Mouse (Mus musculus): ENCODE results near the gene Cd274. TPM values are rescaled to one million over a fixed set of nuclear protein-coding genes. Genes with fewer than 3 reads are reported as not detected.

Gene Cd274
- polyA plus RNA-seq, 1 experiment from 2014 or later, result 0.43 TPM

DNA sequence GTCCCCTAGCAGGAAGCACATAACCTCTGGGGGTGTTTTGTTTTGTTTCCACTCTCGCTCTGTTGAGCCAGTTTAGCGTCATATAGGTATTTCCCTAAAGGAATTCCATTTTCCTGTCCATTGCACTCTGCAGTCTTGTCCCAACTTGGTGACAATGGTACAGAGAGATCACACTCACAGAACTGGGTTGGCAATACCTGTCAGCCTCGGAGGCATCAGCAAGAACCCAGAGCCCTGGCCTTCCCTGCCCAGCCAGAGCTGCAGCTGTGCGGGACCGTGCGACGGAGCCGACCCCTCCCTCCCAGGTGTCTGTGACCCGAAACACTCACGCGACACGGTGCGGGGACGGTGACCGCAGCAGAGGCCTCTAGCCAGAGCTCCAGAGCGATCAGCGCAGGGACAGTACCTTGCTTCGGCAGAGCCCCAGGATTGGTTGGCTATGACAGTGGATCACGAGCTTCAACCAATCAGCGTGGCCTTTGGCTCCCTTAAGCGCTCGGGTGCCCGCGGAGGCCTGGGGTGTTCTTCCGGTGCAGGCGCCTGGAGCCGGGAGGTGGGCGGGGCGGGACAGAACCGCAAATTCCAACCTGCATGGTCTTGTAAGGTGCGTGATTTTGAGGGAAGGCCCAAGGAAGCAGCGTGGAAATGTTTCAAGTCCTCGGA, 5.7 kb upstream of the Cd274 start:
- WGBS, result 3% methylated on average over 33 of the region's 33 CpGs
- peak; percentile 80 for DNase-seq (ENCODE audit: low spot score)

DNA sequence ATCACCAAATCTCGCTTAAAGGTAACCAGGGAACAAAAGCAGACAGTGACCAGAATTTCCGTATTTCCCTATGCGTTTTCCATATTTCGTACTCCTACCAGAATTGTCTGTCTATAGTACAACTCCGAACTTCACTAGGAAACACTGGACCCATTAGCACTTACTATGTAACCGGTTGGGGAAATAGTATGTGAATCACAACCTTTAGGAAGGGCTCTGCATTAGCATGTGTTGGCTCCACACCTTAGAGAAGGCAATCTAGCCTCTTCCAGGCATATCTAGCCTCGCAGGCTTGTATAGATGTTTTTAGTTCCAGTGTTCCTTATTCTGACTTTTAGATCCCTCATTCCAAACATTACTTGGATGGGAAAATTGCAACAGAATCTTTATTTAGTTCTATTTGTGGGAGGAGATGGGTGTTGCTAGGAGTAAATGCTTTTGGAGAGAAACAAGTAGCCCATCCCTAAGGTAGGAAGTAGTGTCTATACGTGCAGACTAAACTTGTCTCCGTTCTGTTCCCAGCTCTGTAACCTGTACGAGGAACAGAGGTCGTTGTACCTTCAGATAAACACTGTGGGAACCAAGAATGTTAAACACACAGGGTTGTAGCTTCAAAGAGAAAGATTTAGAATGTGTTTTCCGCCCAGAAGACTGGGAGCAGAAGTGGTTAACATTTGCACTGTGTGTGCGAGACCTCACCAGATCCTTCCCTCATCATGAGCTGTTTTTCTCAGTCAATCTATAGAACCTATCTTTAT, 4.9 kb upstream of the Cd274 start:
- Histone ChIP-seq H3K4me2 (peak overlapping the region; percentile 89), H3K36me3 (ENCODE audit: control insufficient read depth, insufficient read depth, low read length) (no peaks in the 10 kb centered on the region), H3K27ac (ENCODE audit: low read depth, low read length) (no peak overlapping the region), H3K4me1 (replicated peaks; ENCODE audit: control insufficient read depth, insufficient read depth, low read length) (peaks cover 17% of the 10 kb centered on the region), H3K9me3 (ENCODE audit: control insufficient read depth, low read length) (no peaks in the 10 kb centered on the region), H3K4me3 (ENCODE audit: low read depth, low read length) (peak overlapping the region; percentile 74), H3K9ac (ENCODE audit: low read depth, low read length) (peak overlapping the region; percentile 52; the same call in 1 of the 2 replicates), H3K27me3 (replicated peaks; ENCODE audit: control insufficient read depth, insufficient read depth, low read length) (no peaks in the 10 kb centered on the region)
- DNase-seq (ENCODE audit: low spot score), result no peak
- WGBS, result 36% methylated on average over 13 of the region's 13 CpGs
- ATAC-seq (replicated peaks; ENCODE audit: low FRiP score), result no peak

More for the DNA sequence above, 5.7 kb upstream of the Cd274 start:
- peak overlapping the region; percentile 74 for H3K4me3 ChIP-seq (ENCODE audit: low read depth, low read length)
- peaks cover 16% of the 10 kb centered on the region for H3K4me1 ChIP-seq (replicated peaks; ENCODE audit: control insufficient read depth, insufficient read depth, low read length)
- no peaks in the 10 kb centered on the region for H3K27me3 ChIP-seq (replicated peaks; ENCODE audit: control insufficient read depth, insufficient read depth, low read length)
- H3K36me3 ChIP-seq (ENCODE audit: control insufficient read depth, insufficient read depth, low read length), result no peaks in the 10 kb centered on the region
- H3K4me2 ChIP-seq, result peak overlapping the region; percentile 89
- H3K27ac ChIP-seq (ENCODE audit: low read depth, low read length), result no peak overlapping the region; the same call in 1 of the 2 replicates
- no peaks in the 10 kb centered on the region for H3K9me3 ChIP-seq (ENCODE audit: control insufficient read depth, low read length)
- ATAC-seq (replicated peaks; ENCODE audit: low FRiP score), result peak; percentile 100
- peak overlapping the region; percentile 78 for H3K9ac ChIP-seq (ENCODE audit: low read depth, low read length)

- Histone ChIP-seq H3K9me3 (ENCODE audit: control insufficient read depth, low read length) (no peaks in the 10 kb centered on the region), H3K36me3 (ENCODE audit: control insufficient read depth, insufficient read depth, low read length) (no peaks in the 10 kb centered on the region), H3K27me3 (replicated peaks; ENCODE audit: control insufficient read depth, insufficient read depth, low read length) (no peaks in the 10 kb centered on the region), H3K27ac (ENCODE audit: low read depth, low read length) (no peak overlapping the region), H3K4me3 (ENCODE audit: low read depth, low read length) (no peak overlapping the region), H3K4me2 (no peak overlapping the region), H3K9ac (ENCODE audit: low read depth, low read length) (no peak overlapping the region), H3K4me1 (replicated peaks; ENCODE audit: control insufficient read depth, insufficient read depth, low read length) (peaks cover 20% of the 10 kb centered on the region)
- ATAC-seq (replicated peaks; ENCODE audit: low FRiP score) (no peak), DNase-seq (ENCODE audit: low spot score) (no peak)
- WGBS, result 88% methylated on average over 7 of the region's 7 CpGs
These were observed 3.7 kb upstream of the Cd274 start for GRCm38 (mm10) chr19:29363557-29363956.

- H3K27ac ChIP-seq (ENCODE audit: low read depth, low read length), result no peak overlapping the region
- WGBS, result 76% methylated on average over 5 of the region's 5 CpGs
- H3K9ac ChIP-seq (ENCODE audit: low read depth, low read length), result no peak overlapping the region
- ATAC-seq (replicated peaks; ENCODE audit: low FRiP score), result no peak
- H3K27me3 ChIP-seq (replicated peaks; ENCODE audit: control insufficient read depth, insufficient read depth, low read length), result no peaks in the 10 kb centered on the region
- no peak overlapping the region for H3K4me2 ChIP-seq
- H3K4me1 ChIP-seq (replicated peaks; ENCODE audit: control insufficient read depth, insufficient read depth, low read length), result peaks cover 23% of the 10 kb centered on the region
- no peak for DNase-seq (ENCODE audit: low spot score)
- no peak overlapping the region for H3K4me3 ChIP-seq (ENCODE audit: low read depth, low read length)
- no peaks in the 10 kb centered on the region for H3K36me3 ChIP-seq (ENCODE audit: control insufficient read depth, insufficient read depth, low read length)
- H3K9me3 ChIP-seq (ENCODE audit: control insufficient read depth, low read length), result no peaks in the 10 kb centered on the region
These were observed 3.2 kb upstream of the Cd274 start for GRCm38 (mm10) chr19:29364076-29364475.

GRCm38 (mm10) chr19:29365105-29365504, 2.1 kb upstream of the Cd274 start:
- Histone ChIP-seq H3K4me2 (no peak overlapping the region), H3K4me3 (ENCODE audit: low read depth, low read length) (no peak overlapping the region), H3K27ac (ENCODE audit: low read depth, low read length) (no peak overlapping the region), H3K9ac (ENCODE audit: low read depth, low read length) (no peak overlapping the region), H3K4me1 (replicated peaks; ENCODE audit: control insufficient read depth, insufficient read depth, low read length) (peaks cover 22% of the 10 kb centered on the region), H3K27me3 (replicated peaks; ENCODE audit: control insufficient read depth, insufficient read depth, low read length) (no peaks in the 10 kb centered on the region), H3K9me3 (ENCODE audit: control insufficient read depth, low read length) (no peaks in the 10 kb centered on the region), H3K36me3 (ENCODE audit: control insufficient read depth, insufficient read depth, low read length) (no peaks in the 10 kb centered on the region)
- DNase-seq (ENCODE audit: low spot score), result no peak
- WGBS, result 42% methylated on average over 3 of the region's 3 CpGs
- no peak for ATAC-seq (replicated peaks; ENCODE audit: low FRiP score)

DNA sequence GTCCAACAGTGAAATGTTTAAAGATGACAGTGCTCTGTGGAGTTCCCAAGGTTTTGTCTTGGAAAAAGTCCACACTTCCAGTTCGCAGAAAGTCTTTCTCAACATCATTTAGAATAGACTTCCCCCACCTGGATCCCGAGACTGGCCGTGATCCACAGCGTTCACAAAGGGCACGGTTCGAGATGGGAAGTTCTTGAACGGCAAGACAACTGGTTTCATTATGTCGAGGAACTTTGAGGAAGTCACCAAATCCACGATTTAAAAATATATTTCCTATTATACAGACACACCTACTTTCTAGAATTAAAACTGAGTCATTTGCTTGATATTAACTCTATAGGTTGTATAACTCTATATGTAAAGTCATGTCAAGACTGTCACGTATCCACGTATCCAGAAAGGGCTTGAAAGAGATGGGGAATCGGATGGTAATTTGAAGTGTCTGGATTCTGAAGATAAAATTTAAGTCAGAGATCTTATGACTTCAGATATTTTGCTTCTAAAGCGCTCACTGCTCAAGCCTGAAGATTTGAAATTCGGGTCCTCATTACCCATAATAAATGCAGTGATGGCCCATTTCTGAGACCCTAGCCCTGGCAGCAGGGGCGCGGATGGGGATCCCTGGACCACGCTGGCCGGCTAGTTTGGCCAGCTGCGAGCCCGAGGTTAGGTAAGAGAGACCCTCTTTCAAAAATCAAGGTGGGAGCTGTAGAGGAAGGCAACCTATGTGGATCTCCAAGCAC, 858 bp upstream of the Cd274 start:
- no peak for ATAC-seq (replicated peaks; ENCODE audit: low FRiP score)
- Histone ChIP-seq H3K36me3 (ENCODE audit: control insufficient read depth, insufficient read depth, low read length) (no peaks in the 10 kb centered on the region), H3K9ac (ENCODE audit: low read depth, low read length) (peak overlapping the region; percentile 66), H3K27me3 (replicated peaks; ENCODE audit: control insufficient read depth, insufficient read depth, low read length) (no peaks in the 10 kb centered on the region), H3K4me1 (replicated peaks; ENCODE audit: control insufficient read depth, insufficient read depth, low read length) (peaks cover 12% of the 10 kb centered on the region), H3K9me3 (ENCODE audit: control insufficient read depth, low read length) (no peaks in the 10 kb centered on the region), H3K4me2 (peak overlapping the region; percentile 68), H3K27ac (ENCODE audit: low read depth, low read length) (peak overlapping the region; percentile 46; the same call in 1 of the 2 replicates), H3K4me3 (ENCODE audit: low read depth, low read length) (peak overlapping the region; percentile 66)
- no peak for DNase-seq (ENCODE audit: low spot score)
- 29% methylated on average over 20 of the region's 20 CpGs for WGBS

- H3K4me1 ChIP-seq (replicated peaks; ENCODE audit: control insufficient read depth, insufficient read depth, low read length), result peaks cover 11% of the 10 kb centered on the region
- 83% methylated on average over 2 of the region's 2 CpGs for WGBS
- no peak for ATAC-seq (replicated peaks; ENCODE audit: low FRiP score)
- H3K9me3 ChIP-seq (ENCODE audit: control insufficient read depth, low read length), result no peaks in the 10 kb centered on the region
- H3K36me3 ChIP-seq (ENCODE audit: control insufficient read depth, insufficient read depth, low read length), result no peaks in the 10 kb centered on the region
- no peak overlapping the region for H3K9ac ChIP-seq (ENCODE audit: low read depth, low read length)
- H3K27me3 ChIP-seq (replicated peaks; ENCODE audit: control insufficient read depth, insufficient read depth, low read length), result no peaks in the 10 kb centered on the region
- no peak for DNase-seq (ENCODE audit: low spot score)
- H3K4me2 ChIP-seq, result no peak overlapping the region; the same call in 1 of the 2 replicates
- no peak overlapping the region for H3K4me3 ChIP-seq (ENCODE audit: low read depth, low read length)
- H3K27ac ChIP-seq (ENCODE audit: low read depth, low read length), result no peak overlapping the region
These were observed 786 bp downstream of the Cd274 start for GRCm38 (mm10) chr19:29368041-29368440.

- H3K27ac ChIP-seq (ENCODE audit: low read depth, low read length), result no peak overlapping the region
- no peak overlapping the region for H3K9ac ChIP-seq (ENCODE audit: low read depth, low read length)
- H3K4me3 ChIP-seq (ENCODE audit: low read depth, low read length), result no peak overlapping the region
- ATAC-seq (replicated peaks; ENCODE audit: low FRiP score) (no peak), DNase-seq (ENCODE audit: low spot score) (no peak)
- H3K9me3 ChIP-seq (ENCODE audit: control insufficient read depth, low read length), result no peaks in the 10 kb centered on the region
- H3K4me2 ChIP-seq, result no peak overlapping the region
- H3K4me1 ChIP-seq (replicated peaks; ENCODE audit: control insufficient read depth, insufficient read depth, low read length), result peaks cover 11% of the 10 kb centered on the region
- no peaks in the 10 kb centered on the region for H3K27me3 ChIP-seq (replicated peaks; ENCODE audit: control insufficient read depth, insufficient read depth, low read length)
- no peaks in the 10 kb centered on the region for H3K36me3 ChIP-seq (ENCODE audit: control insufficient read depth, insufficient read depth, low read length)
- 55% methylated on average over 3 of the region's 3 CpGs for WGBS
These were observed 1.5 kb downstream of the Cd274 start for GRCm38 (mm10) chr19:29368671-29369309.

All from liver, embryonic 11.5 days (tissue).